Mouse (Mus musculus): Measurements from ENCODE around the gene Rpl31.

DNA sequence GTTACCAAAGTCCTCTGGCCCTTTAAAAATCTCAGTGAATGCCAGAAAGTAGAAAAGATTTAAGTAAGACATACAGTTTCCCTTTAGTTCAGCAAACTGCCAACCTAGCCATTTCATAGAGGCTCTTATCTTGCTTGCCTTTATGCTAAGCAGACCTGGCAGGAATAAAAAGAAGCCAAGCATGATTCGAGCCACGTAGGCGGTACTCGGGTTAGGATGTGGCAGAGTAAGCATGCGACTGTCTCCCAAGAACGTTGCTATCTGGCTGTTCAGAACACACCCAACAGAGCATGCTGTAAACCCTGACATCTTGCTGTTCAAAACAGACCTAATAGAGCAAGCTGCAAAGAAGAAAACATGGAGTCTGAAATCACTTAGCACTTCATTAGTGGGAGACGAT lies 48.8 kb upstream of the Rpl31 start:
- TF ChIP-seq CTCF (IDR thresholded peaks at IDR 0.05; ENCODE audit: borderline replicate concordance, extremely low read depth, insufficient read depth, insufficient read length): no peak
- TF ChIP-seq POLR2A (IDR thresholded peaks at IDR 0.05; ENCODE audit: borderline replicate concordance, extremely low read depth, insufficient read depth, insufficient read length, poor library complexity, severe bottlenecking): no peak
